Mouse (Mus musculus): Measurements from ENCODE around the gene Ech1.

Gene Ech1

DNA sequence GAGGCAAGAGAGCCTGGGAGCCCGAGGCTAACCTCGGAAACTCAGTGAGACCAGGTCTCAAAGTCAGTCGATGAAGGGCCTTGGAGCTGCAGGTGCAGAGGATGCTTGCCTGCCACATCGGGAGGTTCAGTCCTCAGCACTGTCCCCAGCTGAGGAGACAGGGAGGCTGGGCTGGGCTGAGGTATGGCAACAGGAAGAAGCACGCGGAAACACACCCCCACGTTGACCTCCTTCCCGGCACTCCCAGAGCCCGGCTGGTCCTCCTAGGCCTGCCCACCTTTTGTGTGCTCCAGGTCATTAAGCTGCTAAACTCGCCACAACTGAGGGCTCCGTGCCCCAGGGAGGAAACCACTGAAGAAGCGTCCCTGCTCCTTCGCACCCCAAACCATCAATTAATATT is 56.2 kb downstream of the Ech1 start, which contains the start of gene Capn12:
TSS of gene Capn12 (plus strand) at position 224 of the 400 bp plus-strand sequence.
- in situ Hi-C loops (cut with MboI, MseI) = no loop called here

All from T-helper 17 cell (primary cell).